Mouse (Mus musculus): Measurements from ENCODE around the gene Irf9. TPM values are rescaled to one million over a fixed set of nuclear protein-coding genes. Genes with fewer than 3 reads are reported as not detected.

Irf9 gene
- polyA plus RNA-seq, 1 experiment from 2014 or later: 11.6 TPM

Other genes with a start within 250 kb of the Irf9 start
- 60.2 and 96.4 TPM in 2 replicates for gene Dhrs4, start 124.8 kb upstream of the Irf9 start, polyA plus RNA-seq (2014; fragmentation: Nextera tagmentation; extraction: Ambion mirVana)
- 3.0 and 3.8 TPM in 2 replicates for gene Carmil3, start 112.9 kb upstream of the Irf9 start, polyA plus RNA-seq (2014; fragmentation: Nextera tagmentation; extraction: Ambion mirVana)
- 0.18 TPM in 1 of 2 replicates, not detected in the other for gene Cpne6, start 93.1 kb upstream of the Irf9 start, polyA plus RNA-seq (2014; fragmentation: Nextera tagmentation; extraction: Ambion mirVana)
- gene Nrl, start 78.6 kb upstream of the Irf9 start, polyA plus RNA-seq (2014; fragmentation: Nextera tagmentation; extraction: Ambion mirVana): not detected in 2 replicates
- gene Pck2, start 63.3 kb upstream of the Irf9 start, polyA plus RNA-seq (2014; fragmentation: Nextera tagmentation; extraction: Ambion mirVana): 25.0 and 37.1 TPM in 2 replicates
- gene Dcaf11, start 43.6 kb upstream of the Irf9 start, polyA plus RNA-seq (2014; fragmentation: Nextera tagmentation; extraction: Ambion mirVana): 62.9 and 90.2 TPM in 2 replicates
- 0.66 and 1.5 TPM in 2 replicates for gene A730061H03Rik, start 43.2 kb upstream of the Irf9 start, polyA plus RNA-seq (2014; fragmentation: Nextera tagmentation; extraction: Ambion mirVana)
- 0.96 and 1.0 TPM in 2 replicates for gene Fitm1, start 28.0 kb upstream of the Irf9 start, polyA plus RNA-seq (2014; fragmentation: Nextera tagmentation; extraction: Ambion mirVana)
- gene Psme1, start 25.4 kb upstream of the Irf9 start, polyA plus RNA-seq (2014; fragmentation: Nextera tagmentation; extraction: Ambion mirVana): 131 and 142 TPM in 2 replicates
- 5.6 and 7.5 TPM in 2 replicates for gene Emc9, start 18.3 kb upstream of the Irf9 start, polyA plus RNA-seq (2014; fragmentation: Nextera tagmentation; extraction: Ambion mirVana)
- gene Psme2, start 12.5 kb upstream of the Irf9 start, polyA plus RNA-seq (2014; fragmentation: Nextera tagmentation; extraction: Ambion mirVana): 224 and 286 TPM in 2 replicates
- 12.4 and 17.7 TPM in 2 replicates for gene Rnf31, start 11.9 kb upstream of the Irf9 start, polyA plus RNA-seq (2014; fragmentation: Nextera tagmentation; extraction: Ambion mirVana)
- 17.5 and 25.1 TPM in 2 replicates for gene Rec8, start 14.5 kb downstream of the Irf9 start, polyA plus RNA-seq (2014; fragmentation: Nextera tagmentation; extraction: Ambion mirVana)
- gene Ipo4, start 32.4 kb downstream of the Irf9 start, polyA plus RNA-seq (2014; fragmentation: Nextera tagmentation; extraction: Ambion mirVana): 101 and 119 TPM in 2 replicates
- gene Gm49378, start 34.3 kb downstream of the Irf9 start, polyA plus RNA-seq (2014; fragmentation: Nextera tagmentation; extraction: Ambion mirVana): 3.4 TPM in 2 replicates
- gene Tm9sf1, start 40.2 kb downstream of the Irf9 start, polyA plus RNA-seq (2014; fragmentation: Nextera tagmentation; extraction: Ambion mirVana): 76.3 and 117 TPM in 2 replicates
- gene Tssk4, start 46.6 kb downstream of the Irf9 start, polyA plus RNA-seq (2014; fragmentation: Nextera tagmentation; extraction: Ambion mirVana): 0.72 and 0.77 TPM in 2 replicates
- 52.0 and 52.7 TPM in 2 replicates for gene Mdp1, start 56.9 kb downstream of the Irf9 start, polyA plus RNA-seq (2014; fragmentation: Nextera tagmentation; extraction: Ambion mirVana)
- 58.4 and 62.9 TPM in 2 replicates for gene Gmpr2, start 68.4 kb downstream of the Irf9 start, polyA plus RNA-seq (2014; fragmentation: Nextera tagmentation; extraction: Ambion mirVana)
- 586 and 744 TPM in 2 replicates for gene Nedd8, start 68.6 kb downstream of the Irf9 start, polyA plus RNA-seq (2014; fragmentation: Nextera tagmentation; extraction: Ambion mirVana)
- gene Tinf2, start 78.2 kb downstream of the Irf9 start, polyA plus RNA-seq (2014; fragmentation: Nextera tagmentation; extraction: Ambion mirVana): 40.3 and 50.1 TPM in 2 replicates
- 0.67 and 1.2 TPM in 2 replicates for gene Tgm1, start 110.4 kb downstream of the Irf9 start, polyA plus RNA-seq (2014; fragmentation: Nextera tagmentation; extraction: Ambion mirVana)
- 27.8 and 29.3 TPM in 2 replicates for gene Rabggta, start 118.7 kb downstream of the Irf9 start, polyA plus RNA-seq (2014; fragmentation: Nextera tagmentation; extraction: Ambion mirVana)
- 75.2 and 82.3 TPM in 2 replicates for gene Dhrs1, start 142.1 kb downstream of the Irf9 start, polyA plus RNA-seq (2014; fragmentation: Nextera tagmentation; extraction: Ambion mirVana)
- gene Nop9, start 142.1 kb downstream of the Irf9 start, polyA plus RNA-seq (2014; fragmentation: Nextera tagmentation; extraction: Ambion mirVana): 43.3 and 44.0 TPM in 2 replicates
- gene Cideb, start 154.9 kb downstream of the Irf9 start, polyA plus RNA-seq (2014; fragmentation: Nextera tagmentation; extraction: Ambion mirVana): 2.9 and 3.6 TPM in 2 replicates
- 0.08 and 0.39 TPM in 2 replicates for gene Ltb4r2, start 157.9 kb downstream of the Irf9 start, polyA plus RNA-seq (2014; fragmentation: Nextera tagmentation; extraction: Ambion mirVana)
- 0.23 TPM in 1 of 2 replicates, not detected in the other for gene Ltb4r1, start 162.4 kb downstream of the Irf9 start, polyA plus RNA-seq (2014; fragmentation: Nextera tagmentation; extraction: Ambion mirVana)
- gene Adcy4, start 180.5 kb downstream of the Irf9 start, polyA plus RNA-seq (2014; fragmentation: Nextera tagmentation; extraction: Ambion mirVana): 7.8 and 10.4 TPM in 2 replicates
- gene Ripk3, start 185.3 kb downstream of the Irf9 start, polyA plus RNA-seq (2014; fragmentation: Nextera tagmentation; extraction: Ambion mirVana): 38.1 and 43.3 TPM in 2 replicates
- gene Nfatc4, start 219.6 kb downstream of the Irf9 start, polyA plus RNA-seq (2014; fragmentation: Nextera tagmentation; extraction: Ambion mirVana): 26.3 and 33.8 TPM in 2 replicates

Measured in kidney, embryonic 14.5 days (tissue).